ENCODE assay signal across 13 mouse cellular contexts in genomic region chr19:22437207-22437606, GRCm38 (mm10).
A peak's percentile ranks its signal among the peaks of the same experiment; 100 is the strongest.
DNase-seq lines count a peak whose midpoint lies in the region.
"Had no signal": no experiment of that assay in that cellular context is flagged by ENCODE, and none has a peak within 500 bp of the region (broad histone marks: within the 10 kb centered on the region; RNA-seq: fewer than 3 reads in every experiment).

No protein-coding gene starts in this region.

- DNase-seq in brain, adult 2 months (ENCODE audit: low read depth, low spot score) = peak; percentile 95
- DNase-seq in cerebellum, adult 18-20 months = peak; percentile 73 to 79
- DNase-seq in cerebellum, adult 9-11 months = peak; percentile 89
- peak; percentile 47 to 75 for DNase-seq in cerebellum, postnatal 36 days
- no peak for DNase-seq in gastrocnemius, adult 18-20 months (ENCODE audit: low spot score)
- DNase-seq in kidney, postnatal 36 days = no peak
- no peak for DNase-seq in kidney, adult 11 months
- DNase-seq: adrenal gland, postnatal 14 days; embryo, embryonic 11 days; gastrocnemius, postnatal 14 days; heart, adult 2 months; heart, postnatal 14 days; kidney, adult 18-20 months had no signal

Comparison
In these comparisons a context has a peak if more than half of its experiments do, and no peak if none do; other contexts are left out.
1. DNase-seq: peak in brain, adult 2 months (single experiment), cerebellum, adult 18-20 months (2 of 2), cerebellum, adult 9-11 months (single experiment) and cerebellum, postnatal 36 days (2 of 2); none in gastrocnemius, adult 18-20 months (single experiment), kidney, postnatal 36 days (0 of 2) and kidney, adult 11 months (single experiment).